Mouse (Mus musculus): ENCODE measurements around the gene Csf3. TPM values are rescaled to one million over a fixed set of nuclear protein-coding genes. Genes with fewer than 3 reads are reported as not detected.
"Not testable (repeated sequence)": the region's sequence is repeated elsewhere in the genome, so short reads cannot be mapped to it uniquely, and the experiment has no call there.

Gene Csf3
- polyA plus RNA-seq, 1 experiment from 2014 or later, result not detected

- H3K27ac ChIP-seq, result no peak overlapping the region
- no peak overlapping the region for H3K4me2 ChIP-seq
- H3K9me3 ChIP-seq, result no peaks in the 10 kb centered on the region
- ATAC-seq (ENCODE audit: low FRiP score), result no peak
- no peak overlapping the region for H3K9ac ChIP-seq
- peaks cover 7% of the 10 kb centered on the region for H3K4me1 ChIP-seq
- 60% methylated on average over 2 of the region's 2 CpGs for WGBS
- H3K36me3 ChIP-seq (replicated peaks), result peaks cover 39% of the 10 kb centered on the region
- H3K4me3 ChIP-seq (replicated peaks), result no peak overlapping the region
- no peaks in the 10 kb centered on the region for H3K27me3 ChIP-seq
Measured at GRCm38 (mm10) chr11:98720756-98721155, 19.7 kb downstream of the Csf3 start.

- H3K36me3 ChIP-seq (replicated peaks), result peaks cover 38% of the 10 kb centered on the region
- no peak for ATAC-seq (ENCODE audit: low FRiP score)
- no peaks in the 10 kb centered on the region for H3K27me3 ChIP-seq
- no peak overlapping the region for H3K27ac ChIP-seq
- H3K4me2 ChIP-seq, result no peak overlapping the region
- H3K4me1 ChIP-seq, result peaks cover 7% of the 10 kb centered on the region
- no peak overlapping the region for H3K4me3 ChIP-seq (replicated peaks)
- H3K9me3 ChIP-seq, result no peaks in the 10 kb centered on the region
- WGBS, result 72% methylated on average over 24 of the region's 24 CpGs
- H3K9ac ChIP-seq, result no peak overlapping the region
Measured at GRCm38 (mm10) chr11:98721458-98722226, 20.6 kb downstream of the Csf3 start.

DNA sequence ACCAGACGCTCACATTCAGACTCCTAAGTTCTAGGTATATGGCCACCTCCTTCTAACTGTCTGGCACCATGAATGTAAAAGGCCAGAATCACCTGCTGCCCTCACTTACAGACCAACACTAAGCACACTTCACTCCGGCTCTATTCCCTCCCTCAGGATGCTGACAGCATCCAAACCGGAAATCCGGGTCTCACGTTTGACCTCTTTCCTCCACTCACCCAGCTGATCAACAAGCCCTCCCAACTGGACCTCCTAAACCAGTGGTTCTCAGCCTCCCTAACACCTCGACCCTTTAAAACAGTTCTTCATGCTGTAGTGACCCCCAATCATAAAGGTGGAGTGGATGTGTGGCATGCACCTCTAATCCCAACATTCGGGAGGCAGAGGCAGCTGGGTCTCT lies 22.0 kb downstream of the Csf3 start:
- peaks cover 3% of the 10 kb centered on the region for H3K4me1 ChIP-seq
- 86% methylated on average over 7 of the region's 7 CpGs for WGBS
- no peak overlapping the region for H3K4me3 ChIP-seq (replicated peaks)
- no peak overlapping the region for H3K4me2 ChIP-seq
- no peaks in the 10 kb centered on the region for H3K27me3 ChIP-seq
- no peak overlapping the region for H3K9ac ChIP-seq
- H3K9me3 ChIP-seq, result no peaks in the 10 kb centered on the region
- H3K36me3 ChIP-seq (replicated peaks), result peaks cover 38% of the 10 kb centered on the region
- no peak overlapping the region for H3K27ac ChIP-seq
- ATAC-seq (ENCODE audit: low FRiP score), result no peak

- peaks cover 38% of the 10 kb centered on the region for H3K36me3 ChIP-seq (replicated peaks)
- H3K4me3 ChIP-seq (replicated peaks), result no peak overlapping the region
- WGBS, result 94% methylated on average over 15 of the region's 15 CpGs
Measured at GRCm38 (mm10) chr11:98725926-98726506, 25.0 kb downstream of the Csf3 start.

GRCm38 (mm10) chr11:98729119-98729588 lies 28.1 kb downstream of the Csf3 start, which contains the start of gene Med24:
Med24 (minus strand) TSS chr11:98729435.
- Histone ChIP-seq H3K36me3 (replicated peaks) (peaks cover 29% of the 10 kb centered on the region), H3K27ac (peak within 1 kb of the TSS; percentile 78), H3K4me1 (peaks cover 13% of the 10 kb centered on the region), H3K4me2 (peak within 1 kb of the TSS; percentile 79), H3K27me3 (no peaks in the 10 kb centered on the region), H3K4me3 (replicated peaks) (peak within 1 kb of the TSS; percentile 70), H3K9ac (peak within 1 kb of the TSS; percentile 69), H3K9me3 (0 out of 2 replicates have a peak, but pooled peaks cover 2% of the 10 kb centered on the region)
- peak; percentile 97 for ATAC-seq (ENCODE audit: low FRiP score)
- WGBS, result under 1% methylated on average over 16 of the region's 16 CpGs

More at GRCm38 (mm10) chr11:98725926-98726506, 25.0 kb downstream of the Csf3 start:
- Histone ChIP-seq H3K27me3 (no peaks in the 10 kb centered on the region), H3K9ac (no peak overlapping the region), H3K4me1 (peaks cover 13% of the 10 kb centered on the region), H3K4me2 (no peak overlapping the region), H3K9me3 (no peaks in the 10 kb centered on the region), H3K27ac (no peak overlapping the region)
- ATAC-seq (ENCODE audit: low FRiP score), result no peak

DNA sequence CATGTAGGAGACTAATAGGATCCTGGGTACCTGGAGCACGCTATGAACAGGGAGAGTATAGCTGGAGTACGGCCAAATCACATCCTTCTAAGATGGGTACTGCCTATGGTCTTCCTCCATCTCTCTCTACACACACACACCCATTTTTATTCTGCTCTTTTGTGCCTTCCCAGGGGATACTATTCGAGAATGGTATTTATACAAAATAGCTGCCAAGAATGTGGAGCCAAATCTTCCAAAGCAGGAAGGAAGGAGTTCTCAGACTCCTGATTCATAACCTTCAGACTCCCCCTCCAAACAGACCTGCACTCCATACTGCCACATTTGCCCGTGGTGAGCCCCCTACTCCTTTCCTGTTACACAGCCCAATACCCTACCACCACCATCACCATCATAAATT lies 29.7 kb downstream of the Csf3 start:
- Histone ChIP-seq H3K9ac (no peak overlapping the region), H3K4me2 (no peak overlapping the region), H3K4me1 (peaks cover 13% of the 10 kb centered on the region), H3K36me3 (replicated peaks) (peaks cover 20% of the 10 kb centered on the region), H3K27me3 (no peaks in the 10 kb centered on the region), H3K4me3 (replicated peaks) (no peak overlapping the region), H3K27ac (no peak overlapping the region), H3K9me3 (0 out of 2 replicates have a peak, but pooled peaks cover 5% of the 10 kb centered on the region)
- no peak for ATAC-seq (ENCODE audit: low FRiP score)
- WGBS, result 63% methylated on average over 4 of the region's 4 CpGs

DNA sequence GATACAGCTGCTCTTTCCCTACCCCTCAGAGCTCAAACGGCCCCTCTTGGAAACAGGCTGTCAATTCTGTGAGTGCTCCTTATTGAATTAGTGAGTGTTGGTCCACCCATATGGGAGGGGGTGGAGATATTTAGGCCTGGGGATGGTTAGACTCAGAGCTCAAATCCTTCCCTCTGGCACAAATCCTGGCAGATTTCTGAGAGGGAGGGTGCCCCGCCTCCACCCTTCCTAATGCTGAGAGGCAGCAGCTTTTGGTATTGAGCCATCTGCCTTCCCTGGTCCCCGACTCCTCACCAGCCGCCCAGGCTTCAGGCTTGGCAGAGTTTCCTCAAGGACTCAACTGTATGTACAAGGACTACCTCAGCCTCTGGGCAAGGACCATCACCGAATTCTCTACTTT lies 30.1 kb downstream of the Csf3 start:
- no peak overlapping the region for H3K27ac ChIP-seq
- H3K4me3 ChIP-seq (replicated peaks), result no peak overlapping the region
- 75% methylated on average over 5 of the region's 5 CpGs for WGBS
- no peak overlapping the region for H3K4me2 ChIP-seq
- H3K27me3 ChIP-seq, result no peaks in the 10 kb centered on the region
- no peak for ATAC-seq (ENCODE audit: low FRiP score)
- H3K9ac ChIP-seq, result no peak overlapping the region
- peaks cover 16% of the 10 kb centered on the region for H3K36me3 ChIP-seq (replicated peaks)
- peaks cover 13% of the 10 kb centered on the region for H3K4me1 ChIP-seq
- H3K9me3 ChIP-seq, result 0 out of 2 replicates have a peak, but pooled peaks cover 5% of the 10 kb centered on the region

DNA sequence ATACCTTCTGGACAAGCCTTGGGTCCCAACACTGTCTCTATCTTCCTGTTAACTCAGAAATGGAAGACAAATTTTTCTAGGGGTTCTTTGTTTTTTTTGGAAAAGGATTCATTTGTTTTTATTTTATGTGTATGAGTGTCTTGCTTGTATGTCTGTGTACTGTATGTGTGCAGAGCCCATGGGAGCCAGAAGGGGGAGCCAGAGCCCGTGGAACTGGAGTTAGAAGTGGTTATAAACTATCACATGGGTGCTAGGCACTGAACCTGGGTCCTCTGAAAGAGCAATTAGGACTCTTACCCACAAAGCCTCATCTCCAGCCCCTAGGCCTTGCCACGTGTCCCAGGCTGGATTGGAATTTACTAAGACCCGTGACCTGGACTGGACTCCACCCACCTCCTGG lies 33.0 kb downstream of the Csf3 start:
- WGBS, result 78% methylated on average over 3 of the region's 3 CpGs
- peaks cover 15% of the 10 kb centered on the region for H3K4me1 ChIP-seq
- no peaks in the 10 kb centered on the region for H3K27me3 ChIP-seq

GRCm38 (mm10) chr11:98735111-98735510 lies 34.0 kb downstream of the Csf3 start:
- WGBS, result 93% methylated on average over 4 of the region's 4 CpGs
- no peak for ATAC-seq (ENCODE audit: low FRiP score)
- no peak overlapping the region for H3K4me3 ChIP-seq (replicated peaks)
- no peak overlapping the region for H3K4me2 ChIP-seq
- peaks cover 20% of the 10 kb centered on the region for H3K4me1 ChIP-seq
- H3K36me3 ChIP-seq (replicated peaks), result no peaks in the 10 kb centered on the region
- no peaks in the 10 kb centered on the region for H3K27me3 ChIP-seq
- H3K27ac ChIP-seq, result no peak overlapping the region
- H3K9me3 ChIP-seq, result 0 out of 2 replicates have a peak, but pooled peaks cover 5% of the 10 kb centered on the region
- no peak overlapping the region for H3K9ac ChIP-seq

More for the DNA sequence above, 33.0 kb downstream of the Csf3 start:
- Histone ChIP-seq H3K4me3 (replicated peaks) (no peak overlapping the region), H3K36me3 (replicated peaks) (no peaks in the 10 kb centered on the region), H3K27ac (no peak overlapping the region), H3K9me3 (0 out of 2 replicates have a peak, but pooled peaks cover 5% of the 10 kb centered on the region), H3K9ac (no peak overlapping the region), H3K4me2 (no peak overlapping the region)
- no peak for ATAC-seq (ENCODE audit: low FRiP score)

- ATAC-seq (ENCODE audit: low FRiP score), result no peak
Measured at GRCm38 (mm10) chr11:98736176-98736575, 35.1 kb downstream of the Csf3 start.

GRCm38 (mm10) chr11:98737220-98737619 lies 36.2 kb downstream of the Csf3 start:
- H3K36me3 ChIP-seq (replicated peaks); H3K27ac ChIP-seq; H3K4me3 ChIP-seq (replicated peaks); H3K9ac ChIP-seq; H3K4me2 ChIP-seq; H3K27me3 ChIP-seq; H3K9me3 ChIP-seq; ATAC-seq (ENCODE audit: low FRiP score): not testable (repeated sequence)
- WGBS, result 96% methylated on average over 2 of the region's 2 CpGs
- H3K4me1 ChIP-seq, result peaks cover 33% of the 10 kb centered on the region

More at GRCm38 (mm10) chr11:98736176-98736575, 35.1 kb downstream of the Csf3 start:
- Histone ChIP-seq H3K27ac (no peak overlapping the region), H3K4me2 (no peak overlapping the region), H3K9me3 (0 out of 2 replicates have a peak, but pooled peaks cover 5% of the 10 kb centered on the region), H3K27me3 (no peaks in the 10 kb centered on the region), H3K4me3 (replicated peaks) (no peak overlapping the region), H3K9ac (no peak overlapping the region), H3K36me3 (replicated peaks) (no peaks in the 10 kb centered on the region), H3K4me1 (peaks cover 31% of the 10 kb centered on the region)
- WGBS, result 100% methylated on average over 1 of the region's 1 CpGs

DNA sequence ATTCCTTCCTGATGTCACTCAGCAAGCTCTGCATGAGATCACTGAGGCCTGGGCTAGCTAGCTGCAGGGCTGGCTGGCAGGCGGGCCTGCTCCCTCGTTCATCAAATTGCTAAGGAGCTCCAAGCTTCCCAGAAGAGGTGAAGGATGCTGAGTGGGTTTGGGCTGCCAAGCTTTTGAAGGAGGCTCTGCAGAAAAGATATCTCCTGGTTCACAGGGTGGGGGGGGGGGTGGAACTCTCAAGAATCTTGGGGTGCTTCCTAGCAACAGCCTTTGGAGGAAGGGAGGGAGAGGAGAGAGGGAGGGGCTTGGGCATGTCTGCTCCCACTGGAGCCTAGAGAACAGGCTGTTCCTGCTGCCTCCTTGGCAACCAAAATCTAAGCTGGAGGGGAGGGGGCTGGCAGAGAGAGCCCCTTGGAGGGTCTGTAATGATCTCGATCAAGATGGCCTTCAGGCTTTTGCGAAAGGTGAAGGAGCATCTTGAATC lies 37.4 kb downstream of the Csf3 start:
- peaks cover 44% of the 10 kb centered on the region for H3K4me1 ChIP-seq
- H3K27ac ChIP-seq, result peak overlapping the region; percentile 82
- no peaks in the 10 kb centered on the region for H3K27me3 ChIP-seq
- H3K4me3 ChIP-seq (replicated peaks), result no peak overlapping the region
- H3K9ac ChIP-seq, result no peak overlapping the region
- ATAC-seq (ENCODE audit: low FRiP score), result no peak
- 36% methylated on average over 4 of the region's 4 CpGs for WGBS
- H3K36me3 ChIP-seq (replicated peaks), result no peaks in the 10 kb centered on the region
- 0 out of 2 replicates have a peak, but pooled peaks cover 5% of the 10 kb centered on the region for H3K9me3 ChIP-seq
- H3K4me2 ChIP-seq, result peak overlapping the region; percentile 1; the same call in 1 of the 2 replicates
